Comparison of ENCODE assay signal across 16 mouse cellular contexts in the genomic region with DNA sequence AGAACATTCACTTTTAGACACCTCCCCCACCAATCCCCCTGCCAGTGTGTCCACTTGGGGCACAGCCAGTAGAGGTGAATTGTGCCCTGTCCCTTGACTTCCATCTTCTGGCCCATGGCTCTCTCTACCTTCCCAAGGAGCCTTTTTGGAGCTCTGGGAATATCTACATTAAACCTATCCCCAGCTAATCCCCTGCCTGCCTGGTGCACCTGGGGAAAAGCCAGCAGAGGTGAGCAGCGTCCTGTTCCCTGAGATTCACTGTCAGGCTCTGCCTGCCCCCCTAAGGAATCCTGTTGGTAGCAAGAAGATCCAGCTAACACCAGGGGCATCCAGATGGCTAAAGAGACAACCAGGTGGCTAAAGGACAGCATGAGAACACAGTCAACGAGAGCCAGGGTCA.
"Had no signal": no experiment of that assay in that cellular context is flagged by ENCODE, and none has a peak within 500 bp of the region (broad histone marks: within the 10 kb centered on the region; RNA-seq: fewer than 3 reads in every experiment).

No protein-coding gene starts in this region.

- DNase-seq: cerebellum, adult 8-10 months; cerebellum, adult 9-10 months; cerebellum, adult 9-11 months; cerebellum, postnatal 10 days; cerebellum, postnatal 14 days; cerebellum, postnatal 25 days; cerebellum, postnatal 36 days; embryo, embryonic 11 days; forebrain, postnatal 0 days; gastrocnemius, adult 2 months; gastrocnemius, postnatal 10 days; gastrocnemius, postnatal 14 days; gastrocnemius, postnatal 25 days; gastrocnemius, postnatal 36 days; heart, adult 18-20 months; heart, adult 2 months had no signal
